Mouse (Mus musculus): ENCODE data around the gene Cpt1b.

DNA sequence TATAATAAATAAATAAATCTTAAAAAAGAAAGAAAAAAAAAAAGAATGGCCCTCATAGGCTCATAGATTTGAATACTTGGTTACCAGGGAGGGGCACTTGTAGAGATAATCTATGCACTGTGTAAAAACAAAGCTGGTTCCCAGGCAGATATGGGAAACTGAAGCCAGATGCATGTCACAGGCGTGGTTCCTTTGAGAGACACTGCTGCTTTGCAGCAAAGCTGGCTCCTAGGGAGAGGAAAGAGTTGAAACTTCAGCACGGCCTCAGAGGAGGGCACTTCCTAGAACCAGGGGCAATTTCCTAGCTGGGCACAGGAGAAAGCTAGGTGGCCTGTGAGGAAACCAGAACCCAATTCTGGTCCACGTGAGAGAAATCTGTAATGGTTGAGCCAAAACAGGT is 8.5 kb upstream of the Cpt1b start:
- TF ChIP-seq CTCF (IDR thresholded peaks at IDR 0.05; ENCODE audit: low read depth), result no peak
- TF ChIP-seq EP300 (IDR thresholded peaks at IDR 0.05; ENCODE audit: low read depth), result no peak

Measured in heart, postnatal 0 days (tissue).